Mouse (Mus musculus): ENCODE measurements around the gene Shroom3. TPM values are rescaled to one million over a fixed set of nuclear protein-coding genes. Genes with fewer than 3 reads are reported as not detected.

Gene Shroom3
- polyA plus RNA-seq, 1 experiment from 2014 or later, result 6.2 TPM

DNA sequence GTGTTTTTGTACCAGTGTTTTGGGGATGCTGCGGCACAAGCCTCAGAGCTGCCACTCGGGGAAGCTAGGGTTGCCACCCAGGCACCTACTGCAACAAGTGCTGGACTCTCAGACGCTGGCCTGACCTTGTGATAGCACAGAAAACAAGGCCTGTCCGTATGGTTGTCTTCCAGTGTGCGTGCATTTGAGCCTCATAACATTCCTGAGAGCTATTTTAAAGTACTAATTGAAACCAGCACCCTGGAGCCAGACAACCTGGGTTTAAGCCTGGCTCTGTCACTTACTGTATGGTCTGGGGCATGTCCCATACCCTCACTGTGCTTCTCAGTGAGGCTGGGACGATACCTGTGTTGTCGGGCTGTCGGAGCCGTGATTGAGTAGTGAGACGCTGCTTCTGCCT is 276.1 kb downstream of the Shroom3 start:
- ATAC-seq (ENCODE audit: low FRiP score, low read depth), result no peak
- H3K4me2 ChIP-seq (replicated peaks), result no peak overlapping the region
- H3K27me3 ChIP-seq (replicated peaks), result no peaks in the 10 kb centered on the region
- no peak overlapping the region for H3K4me3 ChIP-seq
- peaks cover 3% of the 10 kb centered on the region; the same call in 1 of the 2 replicates for H3K4me1 ChIP-seq
- H3K27ac ChIP-seq, result no peak overlapping the region
- no peaks in the 10 kb centered on the region for H3K9me3 ChIP-seq
- WGBS, result 85% methylated on average over 10 of the region's 10 CpGs
- H3K36me3 ChIP-seq, result peaks cover 26% of the 10 kb centered on the region; the same call in 1 of the 2 replicates
- H3K9ac ChIP-seq, result no peak overlapping the region

DNA sequence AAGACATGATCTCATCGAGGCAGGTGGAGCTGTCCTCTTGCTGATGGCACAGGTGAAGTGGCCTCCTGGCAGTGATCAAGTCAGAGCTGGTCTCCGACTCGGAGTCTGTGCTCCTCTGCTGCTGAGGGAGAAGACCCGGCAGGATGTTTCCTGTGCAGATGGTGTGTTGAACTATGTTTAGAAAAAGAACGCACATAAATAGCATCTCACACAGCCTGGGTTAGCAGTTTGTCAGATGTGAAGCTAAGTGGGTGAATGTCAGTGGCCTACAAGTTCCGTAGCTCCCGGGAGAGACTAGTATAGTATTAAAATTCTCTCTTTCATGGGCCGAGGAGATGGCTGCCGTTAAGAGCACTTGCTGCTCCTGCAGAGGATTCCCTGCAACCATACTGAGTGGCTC is 276.5 kb downstream of the Shroom3 start:
- 83% methylated on average over 9 of the region's 9 CpGs for WGBS
- Histone ChIP-seq H3K36me3 (peaks cover 30% of the 10 kb centered on the region), H3K27me3 (replicated peaks) (no peaks in the 10 kb centered on the region), H3K9me3 (no peaks in the 10 kb centered on the region), H3K4me1 (no peaks in the 10 kb centered on the region), H3K4me3 (no peak overlapping the region), H3K4me2 (replicated peaks) (no peak overlapping the region), H3K9ac (no peak overlapping the region), H3K27ac (no peak overlapping the region)
- ATAC-seq (ENCODE audit: low FRiP score, low read depth), result no peak

DNA sequence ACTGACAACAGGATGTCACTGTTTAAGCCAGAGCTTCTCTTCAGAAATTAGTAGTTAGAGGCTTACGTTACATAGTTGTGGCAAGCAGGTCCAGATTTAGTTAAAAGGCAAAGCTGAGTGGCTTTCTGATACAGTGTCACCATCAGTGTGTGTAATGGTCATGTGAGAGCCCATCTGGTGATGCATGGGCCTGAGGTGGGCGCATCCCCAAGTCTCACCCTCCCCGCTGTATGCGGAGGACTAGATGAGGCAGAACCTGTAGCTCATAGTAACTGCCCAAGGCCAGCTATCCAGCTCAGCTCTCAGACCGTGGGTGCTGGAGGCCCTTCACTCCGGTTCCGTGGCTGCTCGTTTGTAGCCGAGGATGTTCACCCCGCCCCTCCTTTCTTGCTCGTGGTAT is 278.1 kb downstream of the Shroom3 start:
- no peaks in the 10 kb centered on the region for H3K9me3 ChIP-seq
- peaks cover 34% of the 10 kb centered on the region for H3K36me3 ChIP-seq
- H3K27ac ChIP-seq, result no peak overlapping the region
- ATAC-seq (ENCODE audit: low FRiP score, low read depth), result no peak
- no peak overlapping the region for H3K4me3 ChIP-seq
- no peaks in the 10 kb centered on the region for H3K27me3 ChIP-seq (replicated peaks)
- H3K4me2 ChIP-seq (replicated peaks), result no peak overlapping the region
- H3K9ac ChIP-seq, result no peak overlapping the region
- 72% methylated on average over 11 of the region's 11 CpGs for WGBS
- no peaks in the 10 kb centered on the region for H3K4me1 ChIP-seq

DNA sequence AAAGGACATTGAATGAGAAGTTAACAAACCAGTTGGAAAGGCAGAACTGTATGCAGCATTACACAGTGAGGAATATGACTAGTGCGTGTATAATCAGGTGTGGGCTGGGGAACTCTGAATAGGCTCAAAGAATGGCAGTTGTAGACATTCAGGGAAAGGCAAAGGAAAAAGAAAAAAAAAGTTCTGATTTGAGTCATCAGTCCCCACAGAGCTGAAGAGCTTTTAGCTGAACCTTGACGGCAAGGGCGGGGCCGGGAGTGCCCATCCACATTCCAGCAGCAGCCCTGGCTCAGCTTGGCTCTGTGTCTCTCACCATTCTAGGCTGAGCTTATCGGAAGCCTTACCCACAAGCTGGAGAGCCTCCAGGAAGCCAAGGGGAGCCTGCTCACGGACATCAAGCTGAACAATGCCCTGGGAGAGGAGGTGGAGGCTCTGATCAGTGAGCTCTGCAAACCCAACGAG is 278.6 kb downstream of the Shroom3 start:
- Histone ChIP-seq H3K27me3 (replicated peaks) (no peaks in the 10 kb centered on the region), H3K27ac (no peak overlapping the region), H3K9me3 (no peaks in the 10 kb centered on the region), H3K4me3 (no peak overlapping the region), H3K4me1 (no peaks in the 10 kb centered on the region), H3K9ac (no peak overlapping the region), H3K4me2 (replicated peaks) (no peak overlapping the region), H3K36me3 (peaks cover 30% of the 10 kb centered on the region)
- no peak for ATAC-seq (ENCODE audit: low FRiP score, low read depth)
- 71% methylated on average over 7 of the region's 7 CpGs for whole genome bisulfite sequencing

DNA sequence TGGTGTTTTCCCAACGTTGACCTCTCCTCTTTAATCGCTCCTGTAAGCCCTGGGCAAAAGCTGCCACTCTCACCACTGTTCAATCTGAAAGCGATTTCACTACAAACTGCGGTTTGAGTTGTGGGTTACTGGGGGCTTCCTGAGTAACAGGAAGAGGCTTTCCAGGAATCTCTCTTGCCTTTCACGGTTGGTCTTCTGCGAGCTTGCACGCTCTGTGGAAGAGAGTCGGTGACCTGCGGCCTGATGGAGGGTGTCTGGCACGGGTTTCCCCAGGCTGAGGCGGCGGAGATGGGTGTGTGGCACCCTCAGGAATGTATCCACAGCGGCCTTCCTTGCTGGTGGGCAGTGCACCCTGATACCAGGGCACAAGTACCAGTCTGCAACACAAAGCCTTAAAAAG is 281.5 kb downstream of the Shroom3 start:
- Histone ChIP-seq H3K4me1 (no peaks in the 10 kb centered on the region), H3K27me3 (replicated peaks) (no peaks in the 10 kb centered on the region), H3K4me3 (no peak overlapping the region), H3K27ac (no peak overlapping the region), H3K9ac (no peak overlapping the region), H3K4me2 (replicated peaks) (no peak overlapping the region), H3K36me3 (peaks cover 30% of the 10 kb centered on the region), H3K9me3 (no peaks in the 10 kb centered on the region)
- 88% methylated on average over 13 of the region's 13 CpGs for WGBS
- no peak for ATAC-seq (ENCODE audit: low FRiP score, low read depth)

DNA sequence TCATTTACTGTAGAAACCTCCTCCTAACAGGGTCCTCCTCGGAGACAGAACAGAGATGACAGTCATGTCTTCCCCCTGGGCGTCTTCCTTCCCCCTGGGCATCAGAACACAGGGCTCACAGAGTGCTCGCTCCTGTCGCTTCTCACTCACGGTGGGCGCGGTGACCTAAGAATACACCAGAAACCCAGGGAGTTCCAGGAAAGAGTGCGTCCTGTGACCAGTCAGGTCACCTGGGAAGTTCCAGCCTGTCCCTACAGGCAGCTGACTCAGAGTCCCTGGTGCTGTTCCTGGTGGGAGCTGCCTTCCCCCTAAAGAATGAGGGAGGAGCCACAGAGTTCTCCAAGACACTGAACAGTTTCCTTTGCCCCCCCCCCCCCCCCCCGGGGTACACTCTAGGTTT is 283.9 kb downstream of the Shroom3 start:
- H3K36me3 ChIP-seq, result peaks cover 25% of the 10 kb centered on the region
- H3K27me3 ChIP-seq (replicated peaks), result no peaks in the 10 kb centered on the region
- no peak overlapping the region for H3K9ac ChIP-seq
- WGBS, result 81% methylated on average over 9 of the region's 9 CpGs
- no peak overlapping the region for H3K27ac ChIP-seq
- ATAC-seq (ENCODE audit: low FRiP score, low read depth), result no peak
- no peak overlapping the region for H3K4me2 ChIP-seq (replicated peaks)
- H3K9me3 ChIP-seq, result no peaks in the 10 kb centered on the region
- no peak overlapping the region for H3K4me3 ChIP-seq
- H3K4me1 ChIP-seq, result no peaks in the 10 kb centered on the region

DNA sequence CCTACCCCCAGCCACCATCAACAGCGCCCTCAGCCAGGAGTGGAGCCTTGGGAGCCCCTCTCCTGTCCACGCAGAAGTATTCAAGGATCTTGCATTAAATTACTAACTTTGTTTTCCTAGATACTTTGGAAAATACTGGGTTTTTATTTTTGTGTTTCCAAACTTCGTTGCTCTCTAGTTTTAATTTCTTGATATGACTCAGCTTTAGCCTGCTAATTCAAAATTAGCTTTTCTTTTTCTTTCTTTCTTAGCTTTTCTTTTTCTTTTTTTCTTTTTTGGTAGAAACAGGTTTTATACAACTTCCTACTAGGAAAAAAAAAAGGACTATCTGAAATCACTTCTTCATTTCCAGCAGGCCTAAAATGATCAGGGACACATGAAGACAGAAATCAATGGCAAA is 284.7 kb downstream of the Shroom3 start:
- H3K36me3 ChIP-seq, result peaks cover 20% of the 10 kb centered on the region
- no peaks in the 10 kb centered on the region for H3K27me3 ChIP-seq (replicated peaks)
- ATAC-seq (ENCODE audit: low FRiP score, low read depth), result no peak
- no peak overlapping the region for H3K9ac ChIP-seq
- WGBS, result 94% methylated on average over 3 of the region's 3 CpGs
- no peak overlapping the region for H3K27ac ChIP-seq
- no peak overlapping the region for H3K4me3 ChIP-seq
- H3K4me2 ChIP-seq (replicated peaks), result no peak overlapping the region
- H3K9me3 ChIP-seq, result no peaks in the 10 kb centered on the region
- H3K4me1 ChIP-seq, result no peaks in the 10 kb centered on the region

DNA sequence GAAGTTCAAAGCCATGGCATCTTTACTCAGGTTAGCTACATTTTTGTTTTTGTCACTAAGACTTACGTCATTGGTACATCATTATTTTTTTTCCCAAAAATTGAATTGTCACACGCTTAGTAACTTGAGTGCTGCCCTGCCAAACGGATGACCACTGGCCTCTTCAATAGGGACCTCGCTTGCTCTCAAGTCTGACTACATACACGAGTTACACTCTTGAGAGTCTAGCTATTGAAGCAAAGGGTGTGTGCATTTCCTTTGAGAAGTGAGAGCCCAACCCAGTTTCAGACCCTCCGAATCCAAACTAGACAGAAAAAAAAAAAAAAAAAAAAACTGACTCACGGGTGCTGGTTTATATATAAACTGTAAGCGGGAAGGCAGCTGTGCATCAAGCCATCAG is 286.2 kb downstream of the Shroom3 start:
- Histone ChIP-seq H3K27ac (no peak overlapping the region), H3K4me1 (no peaks in the 10 kb centered on the region), H3K9me3 (no peaks in the 10 kb centered on the region), H3K4me2 (replicated peaks) (no peak overlapping the region), H3K36me3 (peaks cover 11% of the 10 kb centered on the region), H3K9ac (no peak overlapping the region), H3K27me3 (replicated peaks) (no peaks in the 10 kb centered on the region), H3K4me3 (no peak overlapping the region)
- no peak for ATAC-seq (ENCODE audit: low FRiP score, low read depth)
- 87% methylated on average over 8 of the region's 8 CpGs for WGBS

DNA sequence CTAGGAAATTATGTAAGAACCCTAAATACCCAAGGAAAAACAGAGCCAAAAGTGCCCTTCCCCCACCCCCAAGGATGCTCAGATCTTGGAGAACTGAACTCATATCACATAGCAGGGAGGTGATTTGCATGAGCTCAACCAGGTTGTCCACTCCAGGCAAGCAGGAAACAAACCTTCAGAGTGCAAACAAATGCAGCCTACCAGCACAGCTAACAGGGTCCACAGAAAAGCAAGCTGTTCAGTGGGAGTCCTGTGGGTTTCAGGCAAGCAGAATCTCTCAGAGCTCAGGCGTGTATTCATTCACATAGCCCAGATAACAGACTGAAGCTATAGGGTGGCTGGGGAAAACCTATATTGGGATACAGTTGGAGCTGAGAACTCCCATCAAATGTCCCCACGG is 286.7 kb downstream of the Shroom3 start:
- WGBS, result 79% methylated on average over 2 of the region's 2 CpGs
- no peaks in the 10 kb centered on the region for H3K9me3 ChIP-seq
- H3K9ac ChIP-seq, result no peak overlapping the region
- no peak overlapping the region for H3K4me3 ChIP-seq
- no peak overlapping the region for H3K4me2 ChIP-seq (replicated peaks)
- no peak for ATAC-seq (ENCODE audit: low FRiP score, low read depth)
- H3K4me1 ChIP-seq, result no peaks in the 10 kb centered on the region
- H3K27me3 ChIP-seq (replicated peaks), result no peaks in the 10 kb centered on the region
- peaks cover 7% of the 10 kb centered on the region for H3K36me3 ChIP-seq
- no peak overlapping the region for H3K27ac ChIP-seq

DNA sequence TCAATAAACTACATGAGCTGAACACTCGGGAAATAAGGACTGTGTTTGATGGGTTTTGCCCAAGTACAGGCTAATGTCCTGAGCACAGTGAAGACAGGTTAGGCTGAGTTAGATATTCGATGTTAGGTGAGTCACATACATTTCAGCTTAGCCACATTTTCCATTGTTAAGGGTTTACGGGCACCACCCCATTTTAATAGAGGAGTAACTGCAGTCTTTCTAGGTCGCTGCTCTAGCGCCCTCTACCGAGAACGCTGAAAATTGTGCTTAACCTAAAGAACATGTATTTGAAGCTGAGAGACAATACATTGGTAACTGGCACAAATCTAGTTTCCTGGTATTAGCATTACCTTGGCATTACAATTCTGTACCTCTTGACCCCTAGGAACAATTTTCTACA is 287.2 kb downstream of the Shroom3 start:
- H3K27me3 ChIP-seq (replicated peaks), result no peaks in the 10 kb centered on the region
- H3K36me3 ChIP-seq, result peaks cover 5% of the 10 kb centered on the region
- no peak overlapping the region for H3K4me3 ChIP-seq
- no peak overlapping the region for H3K9ac ChIP-seq
- H3K27ac ChIP-seq, result no peak overlapping the region
- no peak for ATAC-seq (ENCODE audit: low FRiP score, low read depth)
- H3K4me1 ChIP-seq, result no peaks in the 10 kb centered on the region
- 33% methylated on average over 7 of the region's 7 CpGs for WGBS
- H3K4me2 ChIP-seq (replicated peaks), result no peak overlapping the region
- H3K9me3 ChIP-seq, result no peaks in the 10 kb centered on the region

DNA sequence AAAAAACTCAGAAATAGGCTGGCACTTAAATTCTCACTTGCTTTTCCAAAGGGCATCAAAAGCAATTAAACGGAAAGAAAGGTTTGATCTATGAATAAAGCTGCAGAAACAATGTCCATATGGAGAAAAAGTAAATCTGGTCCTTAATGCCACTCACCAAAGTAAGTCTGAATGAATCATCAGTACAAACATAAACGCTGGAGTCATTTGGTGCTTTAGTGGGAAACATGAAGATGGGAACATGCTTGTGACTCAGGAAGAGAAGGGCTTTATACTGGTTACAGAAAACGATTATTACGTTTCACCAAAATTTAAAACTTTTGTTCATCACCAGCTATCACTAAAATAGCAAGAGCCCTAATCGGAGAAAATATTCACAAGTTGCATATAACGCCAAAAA is 297.2 kb downstream of the Shroom3 start:
- H3K4me3 ChIP-seq, result no peak overlapping the region
- H3K4me2 ChIP-seq (replicated peaks), result no peak overlapping the region
- no peaks in the 10 kb centered on the region for H3K36me3 ChIP-seq
- no peaks in the 10 kb centered on the region for H3K4me1 ChIP-seq
- H3K9me3 ChIP-seq, result no peaks in the 10 kb centered on the region
- ATAC-seq (ENCODE audit: low FRiP score, low read depth), result no peak
- 91% methylated on average over 6 of the region's 6 CpGs for WGBS
- H3K9ac ChIP-seq, result no peak overlapping the region
- no peaks in the 10 kb centered on the region for H3K27me3 ChIP-seq (replicated peaks)
- H3K27ac ChIP-seq, result no peak overlapping the region

DNA sequence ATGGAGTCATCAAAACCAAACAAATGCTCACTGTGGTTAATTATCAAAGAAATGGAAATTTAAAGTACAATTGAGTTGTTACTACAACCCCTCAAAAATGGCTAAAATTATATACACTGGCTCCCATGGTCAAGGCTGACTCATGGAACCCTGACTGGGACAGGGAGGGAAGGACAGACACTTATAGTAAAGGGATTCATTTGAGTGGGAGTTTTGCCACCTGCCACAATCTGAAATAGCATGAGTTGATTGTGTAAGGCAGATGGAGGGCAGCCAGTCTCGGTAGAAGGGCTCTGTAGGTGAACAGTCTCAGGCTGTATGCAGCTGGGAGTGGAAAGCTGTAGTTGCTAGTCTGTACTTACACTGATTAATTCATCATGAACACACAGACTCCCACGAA is 297.6 kb downstream of the Shroom3 start:
- H3K36me3 ChIP-seq, result no peaks in the 10 kb centered on the region
- no peaks in the 10 kb centered on the region for H3K4me1 ChIP-seq
- no peak overlapping the region for H3K9ac ChIP-seq
- no peak overlapping the region for H3K4me2 ChIP-seq (replicated peaks)
- no peaks in the 10 kb centered on the region for H3K27me3 ChIP-seq (replicated peaks)
- H3K27ac ChIP-seq, result no peak overlapping the region
- no peak overlapping the region for H3K4me3 ChIP-seq
- ATAC-seq (ENCODE audit: low FRiP score, low read depth), result no peak
- H3K9me3 ChIP-seq, result no peaks in the 10 kb centered on the region
- WGBS, result 75% methylated on average over 2 of the region's 2 CpGs

DNA sequence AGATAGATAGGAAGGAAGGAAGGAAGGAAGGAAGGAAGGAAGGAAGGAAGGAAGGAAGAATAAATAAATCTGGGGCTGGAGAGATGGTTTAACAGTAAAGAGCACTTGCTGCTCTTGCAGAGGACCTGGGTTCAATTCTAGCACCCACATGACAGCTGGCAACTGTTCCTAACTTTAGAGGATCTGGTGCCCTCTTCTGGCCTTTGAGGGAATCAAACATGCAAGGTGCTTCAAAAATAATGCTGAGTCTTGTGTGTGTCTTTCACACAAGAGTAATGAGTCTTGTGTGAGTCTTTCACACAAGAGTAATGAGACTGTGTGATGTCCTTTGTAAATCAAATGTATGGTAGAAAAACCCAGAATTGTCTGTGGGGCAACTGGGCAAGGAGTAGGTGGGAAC is 299.4 kb downstream of the Shroom3 start:
- no peaks in the 10 kb centered on the region for H3K36me3 ChIP-seq
- H3K27me3 ChIP-seq (replicated peaks), result no peaks in the 10 kb centered on the region
- H3K27ac ChIP-seq, result no peak overlapping the region
- H3K9ac ChIP-seq, result no peak overlapping the region
- H3K4me1 ChIP-seq, result no peaks in the 10 kb centered on the region
- no peak overlapping the region for H3K4me3 ChIP-seq
- no peak overlapping the region for H3K4me2 ChIP-seq (replicated peaks)
- H3K9me3 ChIP-seq, result no peaks in the 10 kb centered on the region
- ATAC-seq (ENCODE audit: low FRiP score, low read depth), result no peak
